Mouse (Mus musculus): ENCODE results near the gene Gm49405.

DNA sequence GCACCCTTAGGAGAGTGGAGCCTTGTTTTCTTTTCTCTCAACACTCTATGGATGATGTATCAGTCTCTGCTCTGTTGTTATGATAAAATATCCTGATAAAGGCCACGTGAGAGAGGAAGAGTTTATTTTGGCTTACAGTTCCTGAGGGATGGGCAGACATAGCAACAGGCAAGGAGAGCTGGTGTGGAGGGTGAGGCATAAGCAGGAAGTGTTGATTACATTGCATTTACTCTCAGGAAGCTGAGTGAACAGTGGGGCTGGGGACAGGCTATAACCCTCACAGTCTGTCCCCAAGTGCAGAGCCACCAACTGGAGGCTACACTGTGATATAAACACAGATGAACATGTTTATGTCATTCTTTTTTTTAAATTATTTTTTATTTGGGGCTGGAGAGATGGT lies 48.3 kb upstream of the Gm49405 start:
- TF ChIP-seq POLR2A (IDR thresholded peaks at IDR 0.05; ENCODE audit: borderline replicate concordance, extremely low read depth, insufficient read depth, insufficient read length, poor library complexity, severe bottlenecking): no peak
- TF ChIP-seq CTCF (IDR thresholded peaks at IDR 0.05; ENCODE audit: borderline replicate concordance, extremely low read depth, insufficient read depth, insufficient read length): no peak
